Mouse (Mus musculus) myocyte (in vitro differentiated cells): ENCODE measurements around the gene Ntf5. TPM values are rescaled to one million over a fixed set of nuclear protein-coding genes. Genes with fewer than 3 reads are reported as not detected.
"Not testable (repeated sequence)": the region's sequence is repeated elsewhere in the genome, so short reads cannot be mapped to it uniquely, and the experiment has no call there.

Experiments used
- H3K27me3 ChIP-seq: one replicate; pipeline ENCODE4 v1.6.1; 2011; ENCODE audit not compliant: control insufficient read depth, insufficient read depth, insufficient read length
- H3K36me3 ChIP-seq: one replicate; pipeline ENCODE4 v1.6.1; 2011; ENCODE audit not compliant: control insufficient read depth, insufficient read depth
- H3K4me2 ChIP-seq: one replicate; pipeline ENCODE4 v1.6.1; 2011; ENCODE audit warnings: low read depth, control low read depth
- H3K4me3 ChIP-seq: one replicate; pipeline ENCODE4 v1.5.1; 2011; ENCODE audit warnings: mild to moderate bottlenecking, control low read depth, moderate library complexity
- H3K79me2 ChIP-seq: one replicate; pipeline ENCODE4 v1.6.1; 2011; ENCODE audit not compliant: control insufficient read depth, insufficient read depth
- H3ac ChIP-seq: one replicate; pipeline ENCODE4 v1.6.1; 2011; ENCODE audit not compliant: control insufficient read depth, insufficient read length
- CEBPB ChIP-seq: IDR thresholded peaks from 2 replicates; pipeline ENCODE4 v1.6.1; 2011; ENCODE audit warnings: mild to moderate bottlenecking, moderate library complexity; ENCODE audit not compliant: poor library complexity, insufficient read depth, severe bottlenecking
- E2F4 ChIP-seq: IDR thresholded peaks from one replicate; pipeline ENCODE4 v1.6.1; 2011; ENCODE audit warnings: mild to moderate bottlenecking, control low read depth, moderate library complexity; ENCODE audit not compliant: insufficient read depth
- MAX ChIP-seq: IDR thresholded peaks from one replicate; pipeline ENCODE4 v1.6.1; 2011; ENCODE audit warnings: low read depth, mild to moderate bottlenecking, control low read depth
- MYOD1 ChIP-seq, 3 experiments: IDR thresholded peaks; one replicate each; pipeline ENCODE4 v1.6.1; 2011; ENCODE audit warnings: control low read depth in 2 of 3, low read depth in 2 of 3, mild to moderate bottlenecking in 2 of 3, moderate library complexity in 1 of 3; ENCODE audit not compliant: insufficient read length in 2 of 3, control insufficient read depth in 1 of 3
- MYOG ChIP-seq, 3 experiments: IDR thresholded peaks; one replicate each; pipeline ENCODE4 v1.6.1; 2011; ENCODE audit warnings: control low read depth in 2 of 3, low read depth in 2 of 3, mild to moderate bottlenecking in 2 of 3; ENCODE audit not compliant: insufficient read length in 2 of 3, control insufficient read depth in 1 of 3, insufficient read depth in 1 of 3
- POLR2A ChIP-seq: IDR thresholded peaks from one replicate; pipeline ENCODE4 v1.6.1; 2011; ENCODE audit warnings: low read depth, mild to moderate bottlenecking, control low read depth, moderate library complexity; ENCODE audit not compliant: insufficient read length
- POLR2AphosphoS2 ChIP-seq: IDR thresholded peaks from one replicate; pipeline ENCODE4 v1.6.1; 2011; ENCODE audit warnings: low read depth, control low read depth; ENCODE audit not compliant: insufficient read length
- REST ChIP-seq: IDR thresholded peaks from one replicate; pipeline ENCODE4 v1.6.1; 2011; ENCODE audit warnings: mild to moderate bottlenecking, control low read depth, moderate library complexity; ENCODE audit not compliant: insufficient read depth, insufficient read length
- SRF ChIP-seq: IDR thresholded peaks from one replicate; pipeline ENCODE4 v1.6.1; 2011; ENCODE audit warnings: low read depth; ENCODE audit not compliant: control insufficient read depth, insufficient read length
- TCF12 ChIP-seq: IDR thresholded peaks from one replicate; pipeline ENCODE4 v1.6.1; 2011; ENCODE audit warnings: mild to moderate bottlenecking, control low read depth; ENCODE audit not compliant: poor library complexity, insufficient read depth, severe bottlenecking
- TCF3 ChIP-seq: IDR thresholded peaks from one replicate; pipeline ENCODE4 v1.6.1; 2011; ENCODE audit warnings: low read depth, control low read depth; ENCODE audit not compliant: insufficient read length
- USF1 ChIP-seq: IDR thresholded peaks from one replicate; pipeline ENCODE4 v1.6.1; 2011; ENCODE audit warnings: low read depth, mild to moderate bottlenecking, control low read depth, moderate library complexity
- polyA plus RNA-seq: library from polyadenylated mRNA; unstranded; fragments of >200 nt; fragmentation: generic; extraction: Trizol; gene quantifications from one replicate; pipeline ENCODE4 v1.2.1, GENCODE M21; 2012; ENCODE audit warnings: missing spikeins

Ntf5 gene
- polyA plus RNA-seq, 1 experiment: 1.9 TPM

DNA sequence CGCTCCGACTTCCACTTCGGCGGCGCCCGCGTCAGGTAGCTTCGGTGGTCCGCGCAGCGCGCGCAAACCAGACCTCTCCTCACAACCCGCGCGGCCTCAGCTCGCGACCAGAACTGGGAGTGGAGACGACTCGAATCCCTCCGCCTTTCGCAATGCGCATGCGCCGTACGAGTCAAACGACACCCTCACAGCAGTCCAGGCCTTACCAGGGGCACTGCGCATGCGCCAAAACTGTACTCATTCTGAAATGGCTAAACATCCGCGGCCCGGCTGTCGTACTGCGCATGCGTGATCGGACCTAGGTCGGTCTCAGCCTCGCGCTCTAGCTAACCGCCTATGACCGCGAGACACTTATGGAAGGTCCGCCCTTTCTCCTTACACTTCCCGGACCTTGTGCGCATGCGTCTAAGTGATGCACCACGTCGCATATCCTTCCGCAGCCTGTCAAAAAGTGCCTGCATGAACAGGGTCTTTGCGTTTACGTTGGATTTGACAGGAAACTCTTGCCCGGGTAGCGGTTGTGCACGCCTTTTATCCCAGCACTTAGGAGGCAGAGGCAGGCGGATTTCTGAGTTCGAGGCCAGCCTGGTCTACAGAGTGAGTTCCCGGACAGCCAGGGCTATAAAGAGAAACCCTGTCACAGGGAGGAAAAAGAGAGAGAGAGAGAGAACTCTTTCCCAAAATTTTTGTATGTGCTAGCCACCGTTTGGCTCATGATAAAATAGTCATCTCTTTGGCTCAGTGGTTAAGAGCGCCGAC, 17.7 kb upstream of the Ntf5 start, which contains the start of gene Snrnp70:
TSS of gene Snrnp70 (minus strand) at position 165 of the 759 bp plus-strand sequence.
- peak within 1 kb of the TSS; percentile 26 for H3ac ChIP-seq
- TF ChIP-seq TCF3 (no peak), E2F4 (no peak), MYOD1 (IDR thresholded peaks at IDR 0.05; ENCODE audit: control insufficient read depth in 1 of 3, insufficient read length in 2 of 3, low read depth in 2 of 3) (no peak), USF1 (no peak), POLR2A (peak; percentile 87), SRF (peak; percentile 77), REST (peak; percentile 25), POLR2AphosphoS2 (peak; percentile 96), MYOG (IDR thresholded peaks at IDR 0.05; ENCODE audit: control insufficient read depth in 1 of 3, insufficient read depth in 1 of 3, insufficient read length in 2 of 3, low read depth in 2 of 3) (no peak)
- H3K4me3 ChIP-seq: peak within 1 kb of the TSS; percentile 98

DNA sequence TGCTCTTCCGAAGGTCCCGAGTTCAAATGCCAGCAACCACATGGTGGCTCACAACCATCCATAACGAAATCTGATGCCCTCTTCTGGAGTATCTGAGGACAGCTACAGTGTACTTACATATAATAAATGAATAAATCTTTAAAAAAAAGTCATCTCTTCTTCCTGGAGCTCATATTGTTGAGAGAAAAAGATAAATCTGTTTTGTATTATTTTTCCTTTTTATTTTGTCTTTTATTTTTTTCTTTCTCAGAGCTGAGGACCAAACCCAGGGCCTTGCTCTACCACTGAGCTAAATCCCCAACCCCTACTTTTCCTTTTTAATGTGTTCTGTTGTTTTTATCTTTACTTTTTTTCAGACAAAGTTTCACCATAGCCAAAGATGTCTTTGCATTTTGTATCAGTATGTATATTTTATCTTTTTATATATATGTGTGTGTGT, 17.1 kb upstream of the Ntf5 start:
- H3K36me3 ChIP-seq: peaks cover 19% of the 10 kb centered on the region
- peaks cover 39% of the 10 kb centered on the region for H3K79me2 ChIP-seq
- H3K4me2 ChIP-seq: peak overlapping the region; percentile 77
- peak overlapping the region; percentile 98 for H3K4me3 ChIP-seq
- not testable (repeated sequence) for H3ac ChIP-seq, H3K27me3 ChIP-seq

More for the DNA sequence above, 17.7 kb upstream of the Ntf5 start, which contains the start of gene Snrnp70:
- H3K36me3 ChIP-seq: peaks cover 23% of the 10 kb centered on the region
- no peaks in the 10 kb centered on the region for H3K27me3 ChIP-seq
- peak within 1 kb of the TSS; percentile 94 for H3K4me2 ChIP-seq
- peaks cover 43% of the 10 kb centered on the region for H3K79me2 ChIP-seq

DNA sequence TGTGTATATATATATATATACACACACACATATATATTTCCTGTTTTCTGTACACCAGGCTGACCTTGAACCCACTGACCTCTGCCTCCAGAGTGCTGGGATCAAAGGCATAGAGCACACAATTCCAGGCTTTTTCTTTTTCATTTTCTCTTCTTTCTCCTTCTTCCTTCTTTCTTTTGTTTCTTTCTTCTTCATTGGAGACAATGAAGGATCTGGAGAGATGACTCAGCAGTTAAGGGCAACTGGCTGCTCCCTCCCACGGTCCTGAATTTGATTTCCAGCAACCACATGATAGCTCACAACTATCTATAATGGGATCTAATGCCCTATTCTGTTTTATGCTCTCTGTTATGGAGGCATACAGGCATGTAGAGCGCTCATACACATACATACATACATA, 16.7 kb upstream of the Ntf5 start:
- H3K4me2 ChIP-seq: peak overlapping the region; percentile 77
- H3K36me3 ChIP-seq: peaks cover 16% of the 10 kb centered on the region
- peak overlapping the region; percentile 98 for H3K4me3 ChIP-seq
- no peaks in the 10 kb centered on the region for H3K27me3 ChIP-seq
- peaks cover 34% of the 10 kb centered on the region for H3K79me2 ChIP-seq
- TF ChIP-seq POLR2AphosphoS2: no peak
- no peak overlapping the region for H3ac ChIP-seq

DNA sequence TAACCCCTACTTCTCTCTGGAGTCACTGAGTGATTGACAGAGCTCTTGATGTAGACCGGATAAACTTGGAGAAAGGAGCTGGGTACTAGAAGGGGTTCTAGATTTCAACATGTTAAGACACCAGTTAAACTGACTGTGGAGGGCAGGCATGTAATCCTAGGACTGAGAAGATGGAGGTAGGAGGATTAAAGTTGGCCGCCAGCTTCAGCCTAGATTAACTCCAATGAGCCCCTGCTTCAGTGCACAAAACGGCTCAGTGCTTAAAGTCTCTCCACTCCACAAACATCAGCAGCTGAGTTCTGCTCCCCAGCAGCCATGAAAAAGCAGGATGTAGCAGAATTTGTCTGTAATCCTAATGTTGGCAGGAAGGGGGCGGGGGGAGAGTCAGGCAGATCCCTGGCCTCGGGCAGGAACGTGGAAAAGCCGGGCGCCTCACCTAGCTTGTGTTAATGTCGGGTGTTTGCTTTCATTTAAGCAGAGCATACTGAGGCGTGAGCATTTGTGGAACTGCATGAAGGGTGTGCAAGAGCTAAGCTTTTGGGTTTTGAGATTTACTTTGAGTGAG, 11.9 kb upstream of the Ntf5 start:
- Histone ChIP-seq H3K27me3 (peaks cover 6% of the 10 kb centered on the region), H3K36me3 (no peaks in the 10 kb centered on the region), H3K4me3 (no peak overlapping the region), H3ac (no peak overlapping the region), H3K79me2 (no peaks in the 10 kb centered on the region), H3K4me2 (no peak overlapping the region)
- TF ChIP-seq SRF: no peak
- TF ChIP-seq MYOG (IDR thresholded peaks at IDR 0.05; ENCODE audit: control insufficient read depth in 1 of 3, insufficient read depth in 1 of 3, insufficient read length in 2 of 3, low read depth in 2 of 3): no peak
- no peak for TF ChIP-seq MAX
- no peak for TF ChIP-seq MYOD1 (IDR thresholded peaks at IDR 0.05; ENCODE audit: control insufficient read depth in 1 of 3, insufficient read length in 2 of 3, low read depth in 2 of 3)
- no peak for TF ChIP-seq POLR2AphosphoS2
- no peak for TF ChIP-seq CEBPB
- TF ChIP-seq TCF3: no peak
- TF ChIP-seq USF1: no peak
- no peak for TF ChIP-seq E2F4
- no peak for TF ChIP-seq REST
- TF ChIP-seq POLR2A: no peak
- no peak for TF ChIP-seq TCF12

DNA sequence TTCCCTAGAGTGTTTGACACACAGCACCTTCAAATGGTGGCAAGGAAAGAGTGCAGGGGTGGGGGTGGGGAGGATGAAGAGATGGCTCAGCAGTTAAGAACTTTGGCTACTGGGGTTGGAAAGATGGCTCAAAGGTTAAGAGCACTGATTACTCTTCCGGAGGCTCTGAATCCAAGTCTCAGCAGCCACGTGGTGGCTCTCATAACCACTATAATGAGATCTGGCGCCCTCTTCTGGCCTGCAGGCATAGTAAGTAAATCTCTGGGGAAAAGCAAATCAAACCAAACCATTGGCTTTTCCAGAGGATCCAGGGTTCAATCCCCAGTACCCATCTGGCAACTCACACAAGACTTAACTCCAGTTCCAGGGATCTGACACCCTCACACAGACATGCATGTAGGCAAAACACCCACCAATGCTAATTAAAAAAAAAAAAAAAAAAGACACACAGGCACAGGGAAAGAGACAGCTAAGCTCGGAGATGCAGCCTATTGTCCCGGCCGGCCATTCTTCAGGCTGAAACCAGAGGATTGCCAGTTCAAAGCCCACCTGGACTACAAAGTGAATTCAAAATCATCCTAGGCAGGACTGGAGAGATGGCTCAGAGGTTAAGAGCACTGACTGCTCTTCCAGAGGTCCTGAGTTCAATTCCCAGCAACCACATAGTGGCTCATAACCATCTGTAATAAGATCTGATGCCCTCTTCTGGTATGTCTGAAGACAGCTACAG, 9.8 kb upstream of the Ntf5 start:
- no peaks in the 10 kb centered on the region for H3K79me2 ChIP-seq
- H3K4me2 ChIP-seq: no peak overlapping the region

More for the DNA sequence above, 9.8 kb upstream of the Ntf5 start:
- Histone ChIP-seq H3K4me3 (no peak overlapping the region), H3K27me3 (peaks cover 10% of the 10 kb centered on the region), H3K36me3 (no peaks in the 10 kb centered on the region), H3ac (no peak overlapping the region)
- TF ChIP-seq USF1 (peak; percentile 79), MYOD1 (IDR thresholded peaks at IDR 0.05; ENCODE audit: control insufficient read depth in 1 of 3, insufficient read length in 2 of 3, low read depth in 2 of 3) (no peak)
